Mouse (Mus musculus) kidney, embryonic 16.5 days (tissue): ENCODE measurements around the gene Pygl. TPM values are rescaled to one million over a fixed set of nuclear protein-coding genes. Genes with fewer than 3 reads are reported as not detected.
"Not testable (repeated sequence)": the region's sequence is repeated elsewhere in the genome, so short reads cannot be mapped to it uniquely, and the experiment has no call there.

ENCODE experiments used
- ATAC-seq: fragments of 200-750 bp; cut with Nextera tagmentation; 2 replicates; pipeline ENCODE4 v1.8.0; 2017; ENCODE audit warnings: moderate TSS enrichment; ENCODE audit not compliant: low FRiP score, low TSS enrichment
- H3K27ac ChIP-seq: fragments of 300-500 bp; sonication (generic); 2 replicates; pipeline ENCODE4 v1.5.1; 2014; ENCODE audit warnings: low read length
- H3K27me3 ChIP-seq: fragments of 300-500 bp; sonication (generic); 2 replicates; pipeline ENCODE4 v1.6.1; 2014; ENCODE audit warnings: low read length, control low read depth, mixed read lengths; ENCODE audit not compliant: insufficient read depth
- H3K36me3 ChIP-seq: fragments of 300-500 bp; sonication (generic); 2 replicates; pipeline ENCODE4 v1.6.1; 2014; ENCODE audit warnings: low read length, control low read depth, mixed read lengths; ENCODE audit not compliant: insufficient read depth
- H3K4me1 ChIP-seq: fragments of 300-500 bp; sonication (generic); 2 replicates; pipeline ENCODE4 v1.6.1; 2014; ENCODE audit warnings: low read length, control low read depth, mixed read lengths; ENCODE audit not compliant: insufficient read depth
- H3K4me2 ChIP-seq: fragments of 300-500 bp; sonication (generic); replicated peaks from 2 replicates; pipeline ENCODE4 v1.6.1; 2014; ENCODE audit warnings: low read depth, low read length
- H3K4me3 ChIP-seq: fragments of 300-500 bp; sonication (generic); 2 replicates; pipeline ENCODE4 v1.5.1; 2014; ENCODE audit warnings: mild to moderate bottlenecking, low read length
- H3K9ac ChIP-seq: fragments of 300-500 bp; sonication (generic); replicated peaks from 2 replicates; pipeline ENCODE4 v1.6.1; 2014; ENCODE audit warnings: low read length
- H3K9me3 ChIP-seq: fragments of 300-500 bp; sonication (generic); 2 replicates; pipeline ENCODE4 v1.6.1; 2016; ENCODE audit warnings: low read length, control low read depth
- WGBS: fragments of 180-500 bp; shearing (Covaris S2); extraction: QIAGEN DNeasy Blood & Tissue Kit; methylation state at CpG from one replicate; pipeline ENCODE4 v1.1.7; 2014; 5-methylcytosine and 5-hydroxymethylcytosine counted together
- polyA plus RNA-seq: library from polyadenylated mRNA; unstranded; fragments of >200 nt; fragmentation: Nextera tagmentation; extraction: Ambion mirVana; gene quantifications from 2 replicates; pipeline ENCODE4 v1.2.1, GENCODE M21; 2015

Gene Pygl
- polyA plus RNA-seq, 1 experiment from 2014 or later, result 49.1 TPM

DNA sequence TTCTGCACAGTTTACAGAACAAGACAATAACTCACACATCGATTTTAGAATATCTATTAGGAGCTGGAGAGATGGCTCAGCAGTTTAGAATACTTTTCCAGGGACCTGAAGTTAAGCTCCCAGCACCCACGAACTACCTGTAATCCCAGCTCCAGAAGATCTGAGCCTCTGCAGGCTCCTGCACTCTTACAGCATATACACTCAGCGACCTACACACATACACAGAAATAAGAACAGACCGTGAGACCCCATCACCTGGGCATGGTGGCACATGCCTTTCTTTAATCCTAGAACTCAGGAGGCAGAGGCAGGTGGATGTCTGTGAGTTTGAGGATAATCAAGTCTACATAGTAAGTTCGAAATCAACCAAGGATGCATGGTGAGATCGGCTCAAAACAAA lies 85.7 kb downstream of the Pygl start:
- ATAC-seq, result no peak
- no peaks in the 10 kb centered on the region for H3K9me3 ChIP-seq
- H3K9ac ChIP-seq, result no peak overlapping the region
- no peak overlapping the region for H3K27ac ChIP-seq
- no peak overlapping the region for H3K4me3 ChIP-seq
- H3K36me3 ChIP-seq, result no peaks in the 10 kb centered on the region
- H3K4me1 ChIP-seq, result peaks cover 25% of the 10 kb centered on the region
- WGBS, result 88% methylated on average over 6 of the region's 6 CpGs
- no peaks in the 10 kb centered on the region for H3K27me3 ChIP-seq
- no peak overlapping the region for H3K4me2 ChIP-seq

DNA sequence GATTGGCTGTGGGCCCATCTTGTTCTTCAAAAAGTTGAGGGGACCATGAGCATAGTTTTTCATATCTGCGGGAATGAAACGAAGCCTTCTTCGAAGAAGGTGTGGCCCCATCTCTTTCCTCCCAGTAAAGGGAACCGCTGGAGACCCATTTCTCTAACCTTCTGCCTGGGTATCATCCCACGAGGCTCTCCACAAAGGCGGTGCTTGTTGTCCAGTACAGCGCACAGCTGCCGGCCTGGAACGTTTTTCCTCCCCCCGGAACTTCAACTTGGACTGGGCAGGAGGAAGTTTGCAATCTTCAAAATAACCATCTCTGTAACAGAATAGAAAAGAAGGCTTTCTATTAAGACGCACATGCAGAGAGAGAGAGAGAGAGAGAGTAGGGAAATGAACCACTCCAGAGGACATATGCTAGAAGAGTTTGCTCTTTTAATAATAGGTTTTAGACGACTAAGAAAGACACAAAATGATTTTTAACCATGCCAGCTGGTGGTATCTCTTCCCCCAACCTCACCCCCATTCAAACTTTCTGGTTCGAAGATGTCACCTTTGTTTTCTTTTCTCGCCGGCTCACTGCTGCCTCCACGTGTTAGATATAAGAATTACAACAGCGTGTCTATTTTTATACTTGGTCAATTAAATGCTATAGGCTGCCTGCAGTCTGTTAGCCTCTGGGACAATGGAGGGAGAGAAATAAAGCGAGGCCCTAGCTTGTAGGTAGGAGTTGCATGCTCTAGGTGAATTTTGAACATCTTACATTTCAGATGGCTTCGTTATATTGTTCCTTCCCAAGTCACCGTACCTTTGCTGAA lies 86.4 kb downstream of the Pygl start:
- Histone ChIP-seq H3K27me3 (no peaks in the 10 kb centered on the region), H3K4me2 (no peak overlapping the region), H3K36me3 (no peaks in the 10 kb centered on the region), H3K9me3 (no peaks in the 10 kb centered on the region), H3K4me3 (no peak overlapping the region), H3K4me1 (peaks cover 25% of the 10 kb centered on the region), H3K9ac (no peak overlapping the region), H3K27ac (peak overlapping the region; percentile 88)
- 38% methylated on average over 20 of the region's 20 CpGs for WGBS
- ATAC-seq, result peak; percentile 31; the same call in 1 of the 2 replicates

DNA sequence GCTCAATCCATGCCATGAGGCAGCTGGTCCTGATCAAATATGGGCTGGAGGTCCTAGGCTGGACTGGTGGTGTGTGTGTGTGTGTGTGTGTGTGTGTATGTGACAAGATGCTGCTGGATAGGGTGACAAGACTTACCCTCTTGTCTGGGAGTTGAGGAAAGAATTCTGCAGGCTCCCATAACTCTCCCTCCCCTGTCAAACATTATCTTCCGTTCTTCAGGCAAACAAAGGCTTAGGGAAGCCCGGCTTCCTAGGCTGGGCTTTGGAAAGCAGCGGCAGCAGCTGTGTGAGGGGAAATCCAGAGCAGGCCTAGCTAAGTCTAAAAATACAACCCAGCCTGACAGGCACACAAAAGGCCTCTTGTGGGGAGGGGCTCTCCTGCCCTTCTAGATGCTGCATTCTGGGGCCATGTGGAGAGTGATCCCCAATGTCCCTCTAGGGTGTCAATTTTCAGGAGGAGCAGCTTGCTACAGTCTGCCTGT lies 87.1 kb downstream of the Pygl start:
- not testable (repeated sequence) for H3K4me3 ChIP-seq, H3K27me3 ChIP-seq, H3K4me2 ChIP-seq, H3K9ac ChIP-seq, H3K36me3 ChIP-seq, H3K9me3 ChIP-seq
- WGBS, result 14% methylated on average over 3 of the region's 3 CpGs
- Histone ChIP-seq H3K27ac (peak overlapping the region; percentile 88), H3K4me1 (peaks cover 25% of the 10 kb centered on the region)
- ATAC-seq, result peak; percentile 88

DNA sequence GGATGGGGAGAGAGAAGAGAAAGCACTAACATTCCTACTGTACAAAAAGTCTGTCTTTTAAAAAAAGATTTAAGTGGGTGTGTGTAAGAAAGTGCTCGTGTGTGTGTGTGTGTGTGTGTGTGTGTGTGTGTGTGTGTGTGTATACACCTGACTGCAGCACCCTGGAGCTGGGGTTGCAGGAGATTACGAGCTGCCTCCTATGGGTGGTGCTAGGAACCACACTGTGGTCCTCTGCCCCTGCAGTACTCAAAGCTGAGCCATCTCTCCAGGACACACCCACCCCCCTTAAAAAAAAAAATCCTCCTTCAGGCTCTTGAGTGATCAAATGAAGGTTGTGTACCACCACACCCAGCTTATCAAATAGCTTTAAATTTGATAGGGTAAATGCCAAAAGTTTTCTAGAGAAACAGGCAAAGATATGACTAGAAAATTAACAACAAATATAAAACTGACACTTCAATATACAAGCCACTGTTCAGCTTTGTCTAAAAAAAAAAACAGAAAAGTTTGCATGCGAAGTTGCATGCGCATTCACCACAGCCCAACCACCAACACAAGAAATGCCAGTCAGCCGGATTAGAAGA lies 90.2 kb downstream of the Pygl start:
- Histone ChIP-seq H3K4me1 (peaks cover 12% of the 10 kb centered on the region), H3K27ac (no peak overlapping the region), H3K9ac (no peak overlapping the region), H3K27me3 (no peaks in the 10 kb centered on the region), H3K4me3 (no peak overlapping the region), H3K36me3 (no peaks in the 10 kb centered on the region), H3K4me2 (no peak overlapping the region), H3K9me3 (no peaks in the 10 kb centered on the region)
- WGBS, result 89% methylated on average over 5 of the region's 5 CpGs
- no peak for ATAC-seq

Other genes with a start within 250 kb of the Pygl start
- 0.80 and 1.4 TPM in 2 replicates for gene Sav1, start 244.5 kb downstream of the Pygl start, polyA plus RNA-seq
- gene Nin, start 117.8 kb downstream of the Pygl start, polyA plus RNA-seq, result 12.0 and 13.4 TPM in 2 replicates
- 0.05 and 0.17 TPM in 2 replicates for gene Abhd12b, start 77.3 kb downstream of the Pygl start, polyA plus RNA-seq
- 2.2 and 2.6 TPM in 2 replicates for gene Trim9, start 116.1 kb upstream of the Pygl start, polyA plus RNA-seq
- 122 and 125 TPM in 2 replicates for gene Tmx1, start 221.6 kb upstream of the Pygl start, polyA plus RNA-seq